Mouse (Mus musculus) MEL (cell line): ENCODE data around the gene Morn3.

Source experiments
- CHD2 ChIP-seq: IDR thresholded peaks from 2 replicates; pipeline ENCODE4 v1.6.1; 2011; ENCODE audit warnings: low read length, improper control_type of control experiment
- CTCF ChIP-seq, 3 experiments: IDR thresholded peaks in 2 of 3; conservative IDR thresholded peaks in 1 of 3; 2 replicates each; pipeline ENCODE4 v1.5.1; 2011 to 2012; ENCODE audit warnings: low read length in 3 of 3, low read depth in 2 of 3, mild to moderate bottlenecking in 2 of 3, improper control_type of control experiment in 1 of 3, inconsistent platforms in 1 of 3, mixed read lengths in 1 of 3, moderate library complexity in 1 of 3; ENCODE audit not compliant: control insufficient read depth in 1 of 3, insufficient read depth in 1 of 3, poor library complexity in 1 of 3, severe bottlenecking in 1 of 3
- EP300 ChIP-seq, 2 experiments: IDR thresholded peaks; 2 replicates each; pipeline ENCODE4 v1.6.1; 2011; ENCODE audit warnings: improper control_type of control experiment in 2 of 2, low read length in 2 of 2, low read depth in 1 of 2, mild to moderate bottlenecking in 1 of 2
- MAX ChIP-seq: IDR thresholded peaks from 2 replicates; pipeline ENCODE4 v1.6.1; 2011; ENCODE audit warnings: low read length, improper control_type of control experiment
- POLR2A ChIP-seq, 2 experiments: IDR thresholded peaks; 2 replicates each; pipeline ENCODE4 v1.6.1; 2011 to 2012; ENCODE audit warnings: low read length in 2 of 2, mild to moderate bottlenecking in 2 of 2, control low read depth in 1 of 2, improper control_type of control experiment in 1 of 2, low read depth in 1 of 2, moderate library complexity in 1 of 2; ENCODE audit not compliant: control insufficient read depth in 1 of 2, insufficient read depth in 1 of 2, poor library complexity in 1 of 2

DNA sequence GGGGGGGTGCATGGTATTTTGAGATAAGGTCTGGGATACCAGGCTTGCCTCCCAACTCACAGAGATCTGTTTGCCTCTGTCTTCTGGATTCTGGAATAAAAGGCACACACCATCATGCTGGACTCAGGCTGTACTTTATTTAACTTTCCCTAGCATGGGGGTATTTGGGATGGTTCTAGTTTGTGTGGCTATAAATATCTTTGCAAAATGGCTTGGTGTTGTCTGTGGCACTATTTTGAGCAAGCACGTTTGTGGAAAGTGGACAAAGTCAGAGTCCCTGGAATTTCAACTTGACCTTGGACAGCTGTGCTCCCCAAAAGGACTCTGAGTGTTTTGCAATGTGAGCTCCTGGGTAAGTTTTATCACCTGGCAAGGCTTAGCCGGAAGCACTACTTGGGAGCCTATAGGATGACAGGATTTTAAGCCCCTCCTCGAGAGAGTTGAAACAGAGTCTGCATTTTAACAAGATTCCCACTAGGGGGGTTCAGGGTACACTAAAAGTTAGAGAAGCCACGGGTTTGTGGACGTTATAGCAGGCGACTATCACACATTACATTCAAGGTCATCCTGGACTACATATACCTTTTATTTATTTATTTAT lies 20.7 kb upstream of the Morn3 start:
- TF ChIP-seq EP300 (IDR thresholded peaks at IDR 0.05; ENCODE audit: low read depth in 1 of 2, low read length in 2 of 2) = no peak
- TF ChIP-seq POLR2A (IDR thresholded peaks at IDR 0.05; ENCODE audit: control insufficient read depth in 1 of 2, insufficient read depth in 1 of 2, low read depth in 1 of 2, low read length in 2 of 2, poor library complexity in 1 of 2) = peak in 1 of 2 experiments; percentile 74; a peak in 2 of 4 replicates
- peak; percentile 6 to 85 (median 47); a peak in 4 of 6 replicates for TF ChIP-seq CTCF (IDR thresholded peaks at IDR 0.05 in 2 of 3, conservative IDR thresholded peaks at IDR 0.05 in 1 of 3; ENCODE audit: control insufficient read depth in 1 of 3, insufficient read depth in 1 of 3, low read depth in 2 of 3, low read length in 3 of 3, poor library complexity in 1 of 3, severe bottlenecking in 1 of 3)
- no peak for TF ChIP-seq CHD2
- no peak for TF ChIP-seq MAX
